Mouse (Mus musculus): ENCODE measurements around the gene Sypl2. TPM values are rescaled to one million over a fixed set of nuclear protein-coding genes. Genes with fewer than 3 reads are reported as not detected.
A peak's percentile ranks its signal among the peaks of the same experiment; 100 is the strongest.

Gene Sypl2
- total RNA-seq, 4 experiments from 2014 or later: 0.35 to 1.0 (median 0.65) TPM

DNA sequence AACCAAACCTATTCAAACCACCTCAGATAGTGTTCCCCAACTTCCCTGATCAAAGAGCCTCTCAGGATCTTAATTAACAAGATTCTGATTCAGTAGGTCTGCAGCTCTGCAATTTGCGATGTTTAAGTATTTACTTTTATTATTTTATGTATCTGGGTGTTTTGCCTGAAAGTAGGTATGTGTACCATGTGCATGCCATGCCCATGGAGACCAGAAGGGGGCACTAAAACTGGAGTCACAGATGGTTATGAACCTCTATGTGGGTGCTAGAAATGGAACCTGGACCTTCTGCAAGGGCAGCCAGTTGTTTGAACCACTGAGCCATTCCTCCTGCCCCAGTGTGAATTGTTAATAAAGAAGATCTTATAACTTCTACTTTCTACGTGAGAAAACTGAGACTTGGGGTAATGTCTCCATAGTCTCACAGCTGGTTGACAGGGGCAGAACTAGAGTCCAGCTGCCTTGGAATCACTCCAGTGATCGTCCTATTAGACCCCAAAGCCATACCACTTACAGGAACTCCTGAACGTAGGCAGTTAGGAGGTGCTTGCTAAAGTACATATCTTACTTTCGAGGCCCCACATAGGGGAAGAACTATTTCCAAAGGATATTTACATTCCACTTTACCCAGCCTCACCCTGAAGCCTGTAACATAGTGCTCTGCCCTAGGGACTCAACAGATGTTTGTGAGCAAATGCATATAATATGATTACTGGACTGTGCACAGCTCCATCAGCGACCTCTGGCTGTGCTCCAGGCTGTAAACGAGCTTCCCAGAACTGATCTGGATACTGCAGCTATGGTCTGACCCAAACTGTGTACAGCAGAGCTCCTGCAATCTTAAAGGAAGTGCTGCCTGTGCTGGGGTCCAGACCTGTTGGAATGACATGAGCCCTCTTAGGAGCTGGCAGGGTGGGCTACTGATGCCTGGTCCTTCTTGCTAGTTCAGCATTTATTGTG is 47.4 kb downstream of the Sypl2 start:
- DNase-seq: no peak

GRCm38 (mm10) chr3:108174672-108175531 is 51.5 kb downstream of the Sypl2 start:
- DNase-seq: peak; percentile 62

- DNase-seq: no peak
These were observed 57.2 kb downstream of the Sypl2 start for GRCm38 (mm10) chr3:108169199-108169598.

GRCm38 (mm10) chr3:108167499-108167898 is 58.9 kb downstream of the Sypl2 start:
- no peak for DNase-seq

DNA sequence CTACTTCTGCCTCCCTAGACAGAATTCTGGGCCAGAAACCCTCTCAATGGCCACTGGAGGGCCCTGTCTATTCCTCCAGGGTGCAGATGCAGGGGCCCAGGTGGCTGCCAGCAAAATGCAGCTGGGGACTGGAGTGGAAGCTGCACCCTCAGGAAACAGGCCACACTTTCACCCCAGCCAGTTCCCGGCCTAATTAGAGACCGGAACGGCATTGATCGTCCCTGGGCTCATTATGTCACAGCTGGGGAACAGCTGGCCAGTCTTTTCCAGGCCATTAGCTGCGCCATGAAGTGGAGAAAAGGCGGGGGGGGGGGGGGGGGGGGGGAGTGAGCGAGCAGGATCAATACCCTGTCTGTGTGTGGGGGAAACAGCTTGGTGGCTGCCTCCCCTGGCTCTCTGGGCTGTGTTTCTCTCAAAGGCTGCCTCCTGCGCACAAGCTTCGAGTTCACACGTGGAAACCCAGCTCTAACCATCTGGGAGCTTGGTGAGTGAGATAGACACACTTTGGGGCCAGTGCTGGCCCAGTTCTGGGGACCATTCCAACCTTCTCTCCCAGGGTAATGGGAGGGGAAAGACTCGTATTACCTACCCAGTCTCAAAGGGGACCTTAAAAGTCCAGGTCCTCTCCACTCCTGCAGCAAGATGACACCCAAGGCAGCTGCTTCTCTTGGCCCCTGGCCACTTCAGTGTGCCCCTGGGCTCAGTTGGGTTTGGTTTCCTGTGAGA is 59.8 kb downstream of the Sypl2 start:
- DNase-seq: no peak

DNA sequence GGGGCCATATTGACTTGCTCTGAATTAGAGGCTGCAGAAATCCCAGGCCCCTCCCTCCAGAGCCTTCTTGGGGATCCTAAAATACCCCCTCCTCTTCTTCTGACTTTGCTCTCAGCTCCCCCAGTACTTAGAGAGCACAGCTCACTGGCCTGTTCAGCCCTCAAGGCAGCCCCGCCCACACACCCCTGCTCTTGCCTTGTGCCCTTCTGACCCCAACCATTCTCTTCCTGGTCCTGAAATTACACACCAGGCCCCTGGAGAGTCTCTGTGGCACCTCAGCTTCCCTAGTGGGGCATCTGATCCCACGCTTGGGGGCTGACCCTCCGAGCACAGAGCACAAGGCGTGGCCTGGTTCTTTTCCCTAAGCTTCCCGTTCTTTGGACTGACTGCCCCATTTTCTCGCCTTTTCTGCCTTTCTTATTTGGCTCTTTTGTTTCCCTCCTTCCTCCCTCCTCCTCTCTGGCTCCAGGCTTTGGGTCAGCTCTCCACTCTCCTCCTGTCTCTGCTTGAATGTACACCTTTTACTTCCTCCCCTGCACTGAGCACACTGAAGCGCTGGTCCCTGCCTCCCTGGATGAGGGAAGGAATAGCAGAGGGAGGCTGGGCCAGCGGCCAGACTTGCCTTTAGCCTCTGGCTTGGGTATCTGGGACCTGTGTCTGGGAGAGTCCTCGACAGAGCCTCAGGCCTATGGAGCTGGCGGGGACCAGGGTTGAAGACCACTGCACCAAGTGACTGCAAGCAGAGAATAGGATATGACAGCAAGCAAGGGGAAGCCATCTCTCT is 60.7 kb downstream of the Sypl2 start:
- DNase-seq: no peak

- peak; percentile 57 for DNase-seq
These were observed 61.6 kb downstream of the Sypl2 start for GRCm38 (mm10) chr3:108164807-108165206.

GRCm38 (mm10) chr3:108164091-108164490 is 62.4 kb downstream of the Sypl2 start:
- no peak for DNase-seq

Other genes starting within 250 kb of the Sypl2 start
- 100 to 1,000 TPM; 164 to 337 (median 241) TPM for gene Gstm2, start 240.2 kb downstream of the Sypl2 start, total RNA-seq (2022)
- 100 to 1,000 TPM; 335 to 553 (median 456) TPM for gene Gstm1, start 208.7 kb downstream of the Sypl2 start, total RNA-seq (2022)
- gene Gstm4, start 181.8 kb downstream of the Sypl2 start, total RNA-seq (2022): 10 to 100 TPM; 15.3 to 20.7 (median 19.6) TPM
- gene Ampd2, start 140.0 kb downstream of the Sypl2 start, total RNA-seq (2022): 100 to 1,000 TPM; 152 to 212 (median 184) TPM
- 10 to 100 TPM; 14.7 to 22.5 (median 17.6) TPM for gene Gnat2, start 133.9 kb downstream of the Sypl2 start, total RNA-seq (2022)
- gene Gnai3, start 80.5 kb downstream of the Sypl2 start, total RNA-seq (2022): 100 to 1,000 TPM; 137 to 154 (median 149) TPM
- gene Gpr61, start 71.8 kb downstream of the Sypl2 start, total RNA-seq (2022): 1 to 10 TPM in 1 of 4 experiments, under 1 TPM in 3; 0.31 to 1.1 (median 0.71) TPM
- 10 to 100 TPM; 24.4 to 36.9 (median 31.6) TPM for gene Amigo1, start 40.3 kb downstream of the Sypl2 start, total RNA-seq (2022)
- gene Cyb561d1, start 25.4 kb downstream of the Sypl2 start, total RNA-seq (2022): 10 to 100 TPM in 2 of 4 experiments, 1 to 10 TPM in 2; 9.3 to 14.7 (median 11.7) TPM
- gene Atxn7l2, start 15.7 kb downstream of the Sypl2 start, total RNA-seq (2022): 10 to 100 TPM in 3 of 4 experiments, 1 to 10 TPM in 1; 8.2 to 23.1 (median 15.0) TPM
- 10 to 100 TPM; 85.1 to 96.1 (median 89.0) TPM for gene Psma5, start 30.3 kb upstream of the Sypl2 start, total RNA-seq (2022)
- gene Sort1, start 57.4 kb upstream of the Sypl2 start, total RNA-seq (2022): 10 to 100 TPM; 25.9 to 67.1 (median 40.9) TPM
- gene Mybphl, start 138.3 kb upstream of the Sypl2 start, total RNA-seq (2022): not detected
- gene Psrc1, start 157.2 kb upstream of the Sypl2 start, total RNA-seq (2022): 1 to 10 TPM; 1.6 to 4.8 (median 3.0) TPM
- 10 to 100 TPM in 2 of 4 experiments, 1 to 10 TPM in 2; 6.5 to 14.6 (median 9.5) TPM for gene Celsr2, start 188.9 kb upstream of the Sypl2 start, total RNA-seq (2022)
- gene Sars, start 218.6 kb upstream of the Sypl2 start, total RNA-seq (2022): 100 to 1,000 TPM; 183 to 191 (median 186) TPM

Measured in adrenal gland, adult 8-10 months (tissue).